Mouse (Mus musculus) myocyte (in vitro differentiated cells): ENCODE measurements at regions not wholly inside any gene's neighbourhood (a gene's known extent, or its start where the extent isn't known, plus 50 kb on each side); places are given as distances from the start of the nearest gene placed in this dataset.

Source experiments
- CEBPB ChIP-seq: IDR thresholded peaks from 2 replicates; pipeline ENCODE4 v1.6.1; 2011; ENCODE audit warnings: mild to moderate bottlenecking, moderate library complexity; ENCODE audit not compliant: poor library complexity, insufficient read depth, severe bottlenecking
- E2F4 ChIP-seq: IDR thresholded peaks from one replicate; pipeline ENCODE4 v1.6.1; 2011; ENCODE audit warnings: mild to moderate bottlenecking, control low read depth, moderate library complexity; ENCODE audit not compliant: insufficient read depth
- MAX ChIP-seq: IDR thresholded peaks from one replicate; pipeline ENCODE4 v1.6.1; 2011; ENCODE audit warnings: low read depth, mild to moderate bottlenecking, control low read depth
- MYOD1 ChIP-seq, 3 experiments: IDR thresholded peaks; one replicate each; pipeline ENCODE4 v1.6.1; 2011; ENCODE audit warnings: control low read depth in 2 of 3, low read depth in 2 of 3, mild to moderate bottlenecking in 2 of 3, moderate library complexity in 1 of 3; ENCODE audit not compliant: insufficient read length in 2 of 3, control insufficient read depth in 1 of 3
- MYOG ChIP-seq, 3 experiments: IDR thresholded peaks; one replicate each; pipeline ENCODE4 v1.6.1; 2011; ENCODE audit warnings: control low read depth in 2 of 3, low read depth in 2 of 3, mild to moderate bottlenecking in 2 of 3; ENCODE audit not compliant: insufficient read length in 2 of 3, control insufficient read depth in 1 of 3, insufficient read depth in 1 of 3
- POLR2A ChIP-seq: IDR thresholded peaks from one replicate; pipeline ENCODE4 v1.6.1; 2011; ENCODE audit warnings: low read depth, mild to moderate bottlenecking, control low read depth, moderate library complexity; ENCODE audit not compliant: insufficient read length
- POLR2AphosphoS2 ChIP-seq: IDR thresholded peaks from one replicate; pipeline ENCODE4 v1.6.1; 2011; ENCODE audit warnings: low read depth, control low read depth; ENCODE audit not compliant: insufficient read length
- REST ChIP-seq: IDR thresholded peaks from one replicate; pipeline ENCODE4 v1.6.1; 2011; ENCODE audit warnings: mild to moderate bottlenecking, control low read depth, moderate library complexity; ENCODE audit not compliant: insufficient read depth, insufficient read length
- SRF ChIP-seq: IDR thresholded peaks from one replicate; pipeline ENCODE4 v1.6.1; 2011; ENCODE audit warnings: low read depth; ENCODE audit not compliant: control insufficient read depth, insufficient read length
- TCF12 ChIP-seq: IDR thresholded peaks from one replicate; pipeline ENCODE4 v1.6.1; 2011; ENCODE audit warnings: mild to moderate bottlenecking, control low read depth; ENCODE audit not compliant: poor library complexity, insufficient read depth, severe bottlenecking
- USF1 ChIP-seq: IDR thresholded peaks from one replicate; pipeline ENCODE4 v1.6.1; 2011; ENCODE audit warnings: low read depth, mild to moderate bottlenecking, control low read depth, moderate library complexity

- TF ChIP-seq SRF = no peak
- no peak for TF ChIP-seq POLR2A
- no peak for TF ChIP-seq E2F4
- TF ChIP-seq USF1 = no peak
- TF ChIP-seq MYOD1 (IDR thresholded peaks at IDR 0.05; ENCODE audit: control insufficient read depth in 1 of 3, insufficient read length in 2 of 3, low read depth in 2 of 3) = no peak
- no peak for TF ChIP-seq MYOG (IDR thresholded peaks at IDR 0.05; ENCODE audit: control insufficient read depth in 1 of 3, insufficient read depth in 1 of 3, insufficient read length in 2 of 3, low read depth in 2 of 3)
- TF ChIP-seq MAX = no peak
- no peak for TF ChIP-seq REST
- no peak for TF ChIP-seq CEBPB
- TF ChIP-seq TCF12 = no peak
- no peak for TF ChIP-seq POLR2AphosphoS2
Observed at GRCm38 (mm10) chr15:92000086-92000485, 50.9 kb upstream of the Cntn1 start.
